Mouse (Mus musculus) C2C12 (cell line): ENCODE results near the gene Entpd5. TPM values are rescaled to one million over a fixed set of nuclear protein-coding genes. Genes with fewer than 3 reads are reported as not detected.

Source experiments
- H3K27me3 ChIP-seq: one replicate; pipeline ENCODE4 v1.6.1; 2011; ENCODE audit not compliant: control insufficient read depth, insufficient read depth, insufficient read length
- H3K36me3 ChIP-seq: one replicate; pipeline ENCODE4 v1.6.1; 2011; ENCODE audit not compliant: control insufficient read depth, insufficient read depth
- H3K4me3 ChIP-seq: one replicate; pipeline ENCODE4 v1.5.1; 2011; ENCODE audit warnings: mild to moderate bottlenecking, control low read depth; ENCODE audit not compliant: poor library complexity, insufficient read depth, severe bottlenecking
- H3K79me2 ChIP-seq: one replicate; pipeline ENCODE4 v1.6.1; 2011; ENCODE audit not compliant: control insufficient read depth, insufficient read depth
- H3K79me3 ChIP-seq: one replicate; pipeline ENCODE4 v1.6.1; 2011; ENCODE audit warnings: low read depth, control low read depth
- H3ac ChIP-seq: one replicate; pipeline ENCODE3; 2011; ENCODE audit warnings: low read depth; ENCODE audit not compliant: control insufficient read depth, insufficient read length
- CEBPB ChIP-seq: IDR thresholded peaks from one replicate; pipeline ENCODE4 v1.6.1; 2011; ENCODE audit warnings: low read depth, mild to moderate bottlenecking, control low read depth, moderate library complexity
- CTCF ChIP-seq: IDR thresholded peaks from one replicate; pipeline ENCODE4 v1.5.1; 2011; ENCODE audit not compliant: control insufficient read depth, insufficient read depth, insufficient read length
- FOSL1 ChIP-seq: IDR thresholded peaks from one replicate; pipeline ENCODE4 v1.8.0; 2011; ENCODE audit warnings: mild to moderate bottlenecking, low read length; ENCODE audit not compliant: poor library complexity, insufficient read depth, severe bottlenecking
- MAX ChIP-seq: IDR thresholded peaks from one replicate; pipeline ENCODE4 v1.6.1; 2011; ENCODE audit warnings: mild to moderate bottlenecking, control low read depth
- MYOD1 ChIP-seq: IDR thresholded peaks from one replicate; pipeline ENCODE4 v1.6.1; 2011; ENCODE audit warnings: low read depth; ENCODE audit not compliant: control insufficient read depth, insufficient read length
- MYOG ChIP-seq: IDR thresholded peaks from one replicate; pipeline ENCODE4 v1.6.1; 2011; ENCODE audit not compliant: control insufficient read depth, insufficient read length; ENCODE audit errors: extremely low read depth
- USF1 ChIP-seq: IDR thresholded peaks from one replicate; pipeline ENCODE4 v1.6.1; 2011; ENCODE audit warnings: low read depth, mild to moderate bottlenecking, control low read depth, moderate library complexity
- long read RNA-seq, 2 experiments: library from polyadenylated mRNA; unstranded; transcript quantifications; one replicate each; pipeline ENCODE4 v2.0.0; 2019 to 2020
- polyA plus RNA-seq: library from polyadenylated mRNA; unstranded; fragments of >200 nt; fragmentation: generic; extraction: Trizol; gene quantifications from one replicate; pipeline ENCODE4 v1.2.1, GENCODE M21; 2012; ENCODE audit warnings: missing spikeins

Entpd5 gene
- polyA plus RNA-seq = 4.5 TPM
- long read RNA-seq, experiment 1, full-length matches to known transcripts = 4 of 5 reads
- long read RNA-seq, experiment 1, partial matches to known transcripts = 1 of 5 reads
- long read RNA-seq, experiment 1, other reads (novel, unspliced or antisense) = 0 of 5 reads
- long read RNA-seq, experiment 2, full-length matches to known transcripts = 71 of 91 reads
- long read RNA-seq, experiment 2, partial matches to known transcripts = 2 of 91 reads
- long read RNA-seq, experiment 2, other reads (novel, unspliced or antisense) = 18 of 91 reads

DNA sequence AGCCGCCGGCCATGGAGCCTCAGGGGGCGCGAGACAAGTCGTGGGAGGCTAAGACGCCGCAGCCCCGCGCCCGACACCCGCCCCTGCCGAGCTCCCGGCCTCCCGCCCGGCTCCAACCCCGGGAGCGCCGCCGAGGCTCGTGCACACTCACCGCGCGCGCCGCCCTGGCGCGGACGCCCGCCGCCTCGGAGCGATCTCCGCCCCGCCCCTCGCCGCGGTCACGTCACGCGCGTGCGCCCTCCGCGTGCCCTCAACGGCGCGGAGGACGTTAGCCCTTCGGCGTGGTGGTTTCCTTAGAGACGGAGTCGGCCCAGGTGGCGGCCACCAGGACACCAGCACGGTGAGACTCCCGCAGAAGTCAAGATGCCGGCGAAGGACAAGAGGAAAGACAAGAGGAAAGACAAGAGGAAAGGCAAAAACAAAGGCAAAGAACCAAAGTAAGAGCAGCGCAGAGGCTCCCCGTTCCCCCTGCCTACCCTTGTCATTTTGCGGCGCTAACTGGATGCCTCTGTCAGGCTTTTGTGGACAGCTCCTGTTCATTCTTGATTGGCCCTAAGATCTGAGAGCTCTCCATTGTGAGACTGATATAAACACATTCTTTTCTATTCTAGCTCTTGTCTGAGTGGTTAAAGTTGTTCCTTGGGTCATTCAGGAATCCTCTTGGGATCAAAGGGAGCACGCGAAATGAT lies at the start of gene Entpd5, which contains the start of gene Bbof1:
Entpd5 (minus strand) TSS at position 211 of the 689 bp plus-strand sequence.
Bbof1 (plus strand) TSS at position 253 of the 689 bp plus-strand sequence.
- Histone ChIP-seq H3K36me3 (no peaks in the 10 kb centered on the region), H3K79me2 (no peaks in the 10 kb centered on the region), H3ac (peak within 1 kb of the TSS; percentile 80), H3K4me3 (peak within 1 kb of the TSS; percentile 43), H3K27me3 (no peaks in the 10 kb centered on the region), H3K79me3 (no peaks in the 10 kb centered on the region)
- TF ChIP-seq MAX (peak; percentile 73), USF1 (no peak)

GRCm38 (mm10) chr12:84456911-84457310 lies 48.1 kb upstream of the Entpd5 start:
- H3K36me3 ChIP-seq = peaks cover 31% of the 10 kb centered on the region
- no peak overlapping the region for H3K4me3 ChIP-seq
- H3K79me2 ChIP-seq = peaks cover 28% of the 10 kb centered on the region
- no peaks in the 10 kb centered on the region for H3K27me3 ChIP-seq
- TF ChIP-seq MYOD1 (no peak), CEBPB (no peak), MYOG (no peak), CTCF (no peak), FOSL1 (no peak), USF1 (no peak), MAX (no peak)
- peaks cover 15% of the 10 kb centered on the region for H3K79me3 ChIP-seq
- H3ac ChIP-seq = no peak overlapping the region

GRCm38 (mm10) chr12:84451801-84452200 lies 43.0 kb upstream of the Entpd5 start:
- Histone ChIP-seq H3K79me3 (peaks cover 15% of the 10 kb centered on the region), H3K27me3 (peaks cover 6% of the 10 kb centered on the region), H3ac (peak overlapping the region; percentile 83), H3K36me3 (no peaks in the 10 kb centered on the region), H3K79me2 (peaks cover 30% of the 10 kb centered on the region), H3K4me3 (peak overlapping the region; percentile 62)
- TF ChIP-seq MAX (no peak), CTCF (no peak), CEBPB (no peak), USF1 (no peak), MYOG (no peak), MYOD1 (no peak), FOSL1 (no peak)

DNA sequence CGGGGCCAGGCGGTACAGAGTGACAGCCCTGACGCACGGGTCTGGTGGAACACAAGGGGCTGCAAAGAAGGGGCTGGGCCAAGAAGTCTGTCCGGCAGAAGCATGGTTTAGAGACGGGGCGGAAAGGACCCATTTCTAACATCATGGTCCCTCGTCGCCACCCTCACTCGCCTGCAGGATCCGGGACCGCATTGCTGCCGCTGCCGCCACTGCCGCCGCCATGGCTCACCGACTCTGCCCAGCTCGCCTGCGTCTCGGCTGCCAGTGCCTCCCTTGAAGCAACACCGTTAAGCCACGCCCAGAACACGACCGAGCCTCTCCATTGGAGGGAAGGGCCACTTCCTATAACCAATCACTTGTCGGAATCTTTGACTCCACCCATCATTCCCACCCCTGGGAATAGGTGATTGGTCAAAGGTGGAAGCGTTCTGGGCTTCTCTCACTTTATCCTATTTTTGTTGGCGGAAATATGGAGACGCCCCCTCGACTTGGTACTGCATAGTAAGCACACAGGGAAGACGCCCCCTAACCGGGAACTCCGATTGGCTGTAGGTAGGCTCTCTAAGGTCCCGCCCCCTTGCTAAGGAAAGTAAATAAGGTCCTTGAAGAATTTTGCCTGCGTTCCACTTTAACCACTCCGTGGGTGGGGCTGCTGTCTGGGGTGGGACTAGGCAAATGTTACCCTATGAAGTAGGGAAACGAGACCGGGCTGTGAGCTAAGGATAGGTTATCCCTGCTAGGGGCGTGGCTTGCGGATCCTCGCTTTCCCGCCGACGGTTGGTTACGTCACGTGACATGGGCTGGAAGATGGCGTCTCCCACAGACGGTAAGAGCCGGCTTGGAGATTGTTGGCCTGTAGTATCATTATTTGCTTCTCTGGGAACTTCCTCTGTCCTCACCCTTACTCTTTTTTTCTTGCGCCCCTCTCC lies 42.2 kb upstream of the Entpd5 start, which contains the start of the genes Aldh6a1 and Lin52:
Aldh6a1 (minus strand) TSS at position 287 of the 929 bp plus-strand sequence.
Lin52 (plus strand) TSS at position 705 of the 929 bp plus-strand sequence.
- Histone ChIP-seq H3K36me3 (no peaks in the 10 kb centered on the region), H3K79me2 (peaks cover 30% of the 10 kb centered on the region), H3K79me3 (peaks cover 15% of the 10 kb centered on the region), H3ac (peak within 1 kb of the TSS; percentile 83), H3K27me3 (peaks cover 14% of the 10 kb centered on the region), H3K4me3 (peak within 1 kb of the TSS; percentile 62)
- TF ChIP-seq CEBPB (no peak), MYOD1 (no peak), USF1 (peak; percentile 95), MYOG (no peak)

DNA sequence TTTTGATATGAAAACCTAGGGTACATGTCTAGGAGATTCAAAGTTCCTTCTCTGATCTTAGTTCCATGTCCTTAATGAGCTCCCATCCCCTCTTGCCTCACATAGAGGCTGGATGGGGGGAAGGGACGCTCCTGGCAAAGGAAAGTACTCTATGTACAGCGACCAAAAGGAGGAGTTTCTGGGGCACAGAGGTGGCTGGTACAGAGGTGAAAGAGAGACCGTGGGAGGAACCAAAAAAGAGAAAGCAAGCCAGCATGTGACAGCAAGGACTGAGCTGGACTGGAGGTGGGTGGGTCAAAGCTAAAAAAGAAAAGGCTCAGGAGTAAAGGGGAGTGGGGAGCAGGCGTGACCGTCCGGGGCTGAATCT lies 41.5 kb upstream of the Entpd5 start:
- TF ChIP-seq USF1 (no peak), MYOG (no peak), FOSL1 (no peak), MYOD1 (no peak), CTCF (no peak), CEBPB (no peak), MAX (no peak)
- peak overlapping the region; percentile 12 for H3ac ChIP-seq
- H3K79me2 ChIP-seq = peaks cover 30% of the 10 kb centered on the region
- no peaks in the 10 kb centered on the region for H3K36me3 ChIP-seq
- peaks cover 13% of the 10 kb centered on the region for H3K79me3 ChIP-seq
- peaks cover 16% of the 10 kb centered on the region for H3K27me3 ChIP-seq
- H3K4me3 ChIP-seq = peak overlapping the region; percentile 40
